Mouse (Mus musculus): ENCODE data around the gene Tlr13. TPM values are rescaled to one million over a fixed set of nuclear protein-coding genes. Genes with fewer than 3 reads are reported as not detected.
"Not testable (repeated sequence)": the region's sequence is repeated elsewhere in the genome, so short reads cannot be mapped to it uniquely, and the experiment has no call there.

The Tlr13 gene
- polyA plus RNA-seq, 1 experiment from 2014 or later, result 1.0 TPM

- Histone ChIP-seq H3K4me3 (peak within 1 kb of the TSS; percentile 55), H3K4me2 (peak within 1 kb of the TSS; percentile 58), H3K27me3 (no peaks in the 10 kb centered on the region), H3K36me3 (no peaks in the 10 kb centered on the region), H3K4me1 (0 out of 2 replicates have a peak, but pooled peaks cover 15% of the 10 kb centered on the region), H3K9me3 (no peaks in the 10 kb centered on the region), H3K27ac (peak within 1 kb of the TSS; percentile 91), H3K9ac (peak within 1 kb of the TSS; percentile 48)
- peak; percentile 98 for ATAC-seq (ENCODE audit: borderline replicate concordance, extremely low read depth, low FRiP score, low TSS enrichment)
- 12% methylated on average over 52 of the region's 55 CpGs for WGBS
Measured at GRCm38 (mm10) chrX:106186713-106187649, 44.0 kb downstream of the Tlr13 start, which contains the start of gene Pgk1. Gene Pgk1, plus strand, starts transcription at chrX:106187100.

- Histone ChIP-seq H3K27me3 (no peaks in the 10 kb centered on the region), H3K4me3 (peak overlapping the region; percentile 55), H3K27ac (peak overlapping the region; percentile 71), H3K9ac (peak overlapping the region; percentile 48), H3K9me3 (no peaks in the 10 kb centered on the region), H3K36me3 (no peaks in the 10 kb centered on the region), H3K4me2 (peak overlapping the region; percentile 58), H3K4me1 (0 out of 2 replicates have a peak, but pooled peaks cover 15% of the 10 kb centered on the region)
- ATAC-seq (ENCODE audit: borderline replicate concordance, extremely low read depth, low FRiP score, low TSS enrichment), result no peak
- 12% methylated on average over 12 of the region's 12 CpGs for WGBS
Measured at GRCm38 (mm10) chrX:106187737-106188136, 44.7 kb downstream of the Tlr13 start.

GRCm38 (mm10) chrX:106189356-106189755 is 46.4 kb downstream of the Tlr13 start:
- WGBS, result 58% methylated on average over 5 of the region's 5 CpGs
- H3K9me3 ChIP-seq, result no peaks in the 10 kb centered on the region
- H3K9ac ChIP-seq, result no peak overlapping the region
- ATAC-seq (ENCODE audit: borderline replicate concordance, extremely low read depth, low FRiP score, low TSS enrichment), result no peak
- H3K4me3 ChIP-seq, result peak overlapping the region; percentile 55
- no peaks in the 10 kb centered on the region for H3K27me3 ChIP-seq
- H3K27ac ChIP-seq, result no peak overlapping the region
- H3K4me2 ChIP-seq, result peak overlapping the region; percentile 58
- 0 out of 2 replicates have a peak, but pooled peaks cover 15% of the 10 kb centered on the region for H3K4me1 ChIP-seq
- H3K36me3 ChIP-seq, result 0 out of 2 replicates have a peak, but pooled peaks cover 7% of the 10 kb centered on the region

GRCm38 (mm10) chrX:106190091-106190490 is 47.1 kb downstream of the Tlr13 start:
- Histone ChIP-seq H3K27me3 (no peaks in the 10 kb centered on the region), H3K36me3 (peaks cover 10% of the 10 kb centered on the region; the same call in 1 of the 2 replicates), H3K9me3 (no peaks in the 10 kb centered on the region), H3K4me1 (0 out of 2 replicates have a peak, but pooled peaks cover 15% of the 10 kb centered on the region), H3K27ac (no peak overlapping the region), H3K4me2 (no peak overlapping the region), H3K9ac (no peak overlapping the region), H3K4me3 (no peak overlapping the region)
- WGBS, result 47% methylated on average over 4 of the region's 4 CpGs
- no peak for ATAC-seq (ENCODE audit: borderline replicate concordance, extremely low read depth, low FRiP score, low TSS enrichment)

GRCm38 (mm10) chrX:106194361-106194760 is 51.4 kb downstream of the Tlr13 start:
- H3K9ac ChIP-seq; H3K9me3 ChIP-seq; H3K4me3 ChIP-seq; H3K27ac ChIP-seq; ATAC-seq (ENCODE audit: borderline replicate concordance, extremely low read depth, low FRiP score, low TSS enrichment); H3K4me2 ChIP-seq; H3K4me1 ChIP-seq; H3K27me3 ChIP-seq: not testable (repeated sequence)
- 83% methylated on average over 6 of the region's 6 CpGs for WGBS
- H3K36me3 ChIP-seq, result peaks cover 30% of the 10 kb centered on the region

GRCm38 (mm10) chrX:106197308-106197707 is 54.3 kb downstream of the Tlr13 start:
- ATAC-seq (ENCODE audit: borderline replicate concordance, extremely low read depth, low FRiP score, low TSS enrichment), result no peak
- Histone ChIP-seq H3K9me3 (no peaks in the 10 kb centered on the region), H3K27me3 (no peaks in the 10 kb centered on the region), H3K4me2 (no peak overlapping the region), H3K9ac (no peak overlapping the region), H3K36me3 (peaks cover 49% of the 10 kb centered on the region), H3K27ac (no peak overlapping the region), H3K4me3 (no peak overlapping the region), H3K4me1 (no peaks in the 10 kb centered on the region)
- WGBS, result 67% methylated on average over 5 of the region's 5 CpGs

GRCm38 (mm10) chrX:106198904-106199303 is 55.9 kb downstream of the Tlr13 start:
- 76% methylated on average over 5 of the region's 5 CpGs for WGBS
- H3K9ac ChIP-seq, result no peak overlapping the region
- H3K27me3 ChIP-seq, result no peaks in the 10 kb centered on the region
- H3K4me2 ChIP-seq, result no peak overlapping the region
- H3K36me3 ChIP-seq, result peaks cover 47% of the 10 kb centered on the region
- no peak overlapping the region for H3K27ac ChIP-seq
- no peaks in the 10 kb centered on the region for H3K9me3 ChIP-seq
- H3K4me3 ChIP-seq, result no peak overlapping the region
- H3K4me1 ChIP-seq, result no peaks in the 10 kb centered on the region
- no peak for ATAC-seq (ENCODE audit: borderline replicate concordance, extremely low read depth, low FRiP score, low TSS enrichment)

- Histone ChIP-seq H3K4me2 (no peak overlapping the region), H3K27ac (no peak overlapping the region), H3K27me3 (no peaks in the 10 kb centered on the region), H3K4me3 (no peak overlapping the region), H3K9me3 (no peaks in the 10 kb centered on the region), H3K4me1 (no peaks in the 10 kb centered on the region), H3K36me3 (no peaks in the 10 kb centered on the region), H3K9ac (no peak overlapping the region)
- WGBS, result 84% methylated on average over 2 of the region's 2 CpGs
- no peak for ATAC-seq (ENCODE audit: borderline replicate concordance, extremely low read depth, low FRiP score, low TSS enrichment)
Measured at GRCm38 (mm10) chrX:106209100-106209499, 66.1 kb downstream of the Tlr13 start.

Other genes starting within 250 kb of the Tlr13 start
- 175 and 201 TPM in 2 replicates for gene Atrx, start 213.8 kb upstream of the Tlr13 start, polyA plus RNA-seq (2015; fragmentation: Nextera tagmentation; extraction: Ambion mirVana)
- 61.6 and 68.4 TPM in 2 replicates for gene Magt1, start 131.3 kb upstream of the Tlr13 start, polyA plus RNA-seq (2015; fragmentation: Nextera tagmentation; extraction: Ambion mirVana)
- 327 and 347 TPM in 2 replicates for gene Cox7b, start 127.5 kb upstream of the Tlr13 start, polyA plus RNA-seq (2015; fragmentation: Nextera tagmentation; extraction: Ambion mirVana)
- 23.6 and 26.3 TPM in 2 replicates for gene Atp7a, start 115.9 kb upstream of the Tlr13 start, polyA plus RNA-seq (2015; fragmentation: Nextera tagmentation; extraction: Ambion mirVana)
- gene Pgk1, start 43.9 kb downstream of the Tlr13 start, polyA plus RNA-seq (2015; fragmentation: Nextera tagmentation; extraction: Ambion mirVana), result 298 and 301 TPM in 2 replicates
- 11.4 and 12.6 TPM in 2 replicates for gene Taf9b, start 78.0 kb downstream of the Tlr13 start, polyA plus RNA-seq (2015; fragmentation: Nextera tagmentation; extraction: Ambion mirVana)
- gene Fnd3c2, start 112.2 kb downstream of the Tlr13 start, polyA plus RNA-seq (2015; fragmentation: Nextera tagmentation; extraction: Ambion mirVana), result not detected in 2 replicates

Measured in lung, embryonic 15.5 days (tissue).